ENCODE assay signal across 8 mouse cellular contexts in genomic region chr10:59109015-59109414, GRCm38 (mm10).
A peak's percentile ranks its signal among the peaks of the same experiment; 100 is the strongest.
DNase-seq lines count a peak whose midpoint lies in the region; ATAC-seq lines count a peak whose summit lies in the region.

No protein-coding gene starts in this region.

- no peak overlapping the region for H3K4me3 ChIP-seq in heart, embryonic 11.5 days (ENCODE audit: low read depth, low read length)
- H3K4me3 ChIP-seq in forebrain, embryonic 13.5 days, result no peak overlapping the region
- no peak overlapping the region for H3K4me3 ChIP-seq in midbrain, embryonic 16.5 days (ENCODE audit: low read depth, low read length)

- peak; percentile 92 for DNase-seq in heart, adult 11 months
- DNase-seq in brain, adult 2 months (ENCODE audit: low read depth, low spot score), result peak; percentile 80
- peak; percentile 66 for DNase-seq in hindlimb bud, embryonic 11.5 days (ENCODE audit: extremely low spot score, low read depth, low spot score)
- peak; percentile 82 to 84 for DNase-seq in left cerebral cortex, postnatal 25 days (ENCODE audit: low spot score in 2 of 2)
- DNase-seq in spleen, postnatal 36 days (ENCODE audit: low spot score in 2 of 2), result peak; percentile 22 to 29

- no peaks in the 10 kb centered on the region; the same call in 1 of the 2 replicates for H3K27me3 ChIP-seq in heart, embryonic 11.5 days (ENCODE audit: control insufficient read depth, insufficient read depth, low read length)
- no peaks in the 10 kb centered on the region for H3K27me3 ChIP-seq in forebrain, embryonic 13.5 days
- H3K27me3 ChIP-seq in midbrain, embryonic 16.5 days (ENCODE audit: control insufficient read depth, insufficient read depth, low read depth, low read length), result no peaks in the 10 kb centered on the region

- H3K4me1 ChIP-seq in heart, embryonic 11.5 days (ENCODE audit: control insufficient read depth, insufficient read depth, low read length), result no peaks in the 10 kb centered on the region; the same call in 1 of the 2 replicates
- H3K4me1 ChIP-seq in forebrain, embryonic 13.5 days, result no peaks in the 10 kb centered on the region
- H3K4me1 ChIP-seq in midbrain, embryonic 16.5 days (ENCODE audit: control insufficient read depth, insufficient read depth, low read length), result no peaks in the 10 kb centered on the region

- intact Hi-C loops in left cerebral cortex, postnatal 25 days (cut with DNase I), result loop anchor here (1.0 to 5.0 kb wide), 3 partner anchors 41 to 297 kb away; partner anchors contain the start of gene Sh3rf3

- no peaks in the 10 kb centered on the region for H3K36me3 ChIP-seq in heart, embryonic 11.5 days (ENCODE audit: control insufficient read depth, insufficient read depth, low read length)
- H3K36me3 ChIP-seq in forebrain, embryonic 13.5 days (ENCODE audit: poor library complexity, severe bottlenecking), result peaks cover 27% of the 10 kb centered on the region
- H3K36me3 ChIP-seq in midbrain, embryonic 16.5 days (ENCODE audit: control insufficient read depth, insufficient read depth, low read length), result peaks cover 5% of the 10 kb centered on the region; the same call in 1 of the 2 replicates

- WGBS in heart, embryonic 11.5 days (ENCODE audit: insufficient replicate concordance), result 37% methylated on average over 2 of the region's 2 CpGs
- WGBS in forebrain, embryonic 13.5 days, result 32% methylated on average over 2 of the region's 2 CpGs
- WGBS in midbrain, embryonic 16.5 days, result 52% methylated on average over 2 of the region's 2 CpGs

- no peaks in the 10 kb centered on the region for H3K9me3 ChIP-seq in heart, embryonic 11.5 days (replicated peaks; ENCODE audit: control insufficient read depth, low read length)
- no peaks in the 10 kb centered on the region for H3K9me3 ChIP-seq in forebrain, embryonic 13.5 days (replicated peaks)
- H3K9me3 ChIP-seq in midbrain, embryonic 16.5 days (replicated peaks; ENCODE audit: control insufficient read depth, low read length, poor library complexity, severe bottlenecking), result no peaks in the 10 kb centered on the region

- no peak overlapping the region for H3K9ac ChIP-seq in heart, embryonic 11.5 days (ENCODE audit: low read depth, low read length)
- no peak overlapping the region for H3K9ac ChIP-seq in forebrain, embryonic 13.5 days
- H3K9ac ChIP-seq in midbrain, embryonic 16.5 days (ENCODE audit: low read depth, low read length), result no peak overlapping the region

- no peak overlapping the region for H3K27ac ChIP-seq in heart, embryonic 11.5 days (ENCODE audit: low read depth, low read length)
- no peak overlapping the region for H3K27ac ChIP-seq in forebrain, embryonic 13.5 days
- H3K27ac ChIP-seq in midbrain, embryonic 16.5 days (ENCODE audit: low read length), result no peak overlapping the region

- no peak overlapping the region for H3K4me2 ChIP-seq in heart, embryonic 11.5 days
- H3K4me2 ChIP-seq in forebrain, embryonic 13.5 days, result no peak overlapping the region
- H3K4me2 ChIP-seq in midbrain, embryonic 16.5 days (ENCODE audit: low read length), result no peak overlapping the region

- no peak for ATAC-seq in heart, embryonic 11.5 days (replicated peaks; ENCODE audit: insufficient number of reproducible peaks, low FRiP score, low TSS enrichment)
- ATAC-seq in forebrain, embryonic 13.5 days, result peak; percentile 61
- ATAC-seq in midbrain, embryonic 16.5 days, result 0 out of 2 replicates have a peak, but pooled peaks have one; percentile 22

Comparison
In these comparisons a context has a peak if more than half of its experiments do, and no peak if none do; other contexts are left out.
1. DNase-seq: peak in every context shown above with its lines; median percentile 92 in heart, adult 11 months; 83 in left cerebral cortex, postnatal 25 days; 80 in brain, adult 2 months; 66 in hindlimb bud, embryonic 11.5 days; 26 in spleen, postnatal 36 days.